Mouse (Mus musculus) gastrocnemius, postnatal 25 days (tissue): ENCODE results near the gene 0610010K14Rik. TPM values are rescaled to one million over a fixed set of nuclear protein-coding genes. Genes with fewer than 3 reads are reported as not detected.
A peak's percentile ranks its signal among the peaks of the same experiment; 100 is the strongest.

Experiments used
- DNase-seq: peaks from one replicate; pipeline ENCODE4 v3.0.0; 2022
- total RNA-seq, 2 experiments: library from RNA; stranded (reverse); gene quantifications; 1 replicate in 1 of 2; 2 replicates in 1 of 2; pipeline ENCODE4 v1.2.3; 2021

0610010K14Rik gene
- total RNA-seq, 2 experiments from 2014 or later, result 26.9 to 36.2 TPM

DNA sequence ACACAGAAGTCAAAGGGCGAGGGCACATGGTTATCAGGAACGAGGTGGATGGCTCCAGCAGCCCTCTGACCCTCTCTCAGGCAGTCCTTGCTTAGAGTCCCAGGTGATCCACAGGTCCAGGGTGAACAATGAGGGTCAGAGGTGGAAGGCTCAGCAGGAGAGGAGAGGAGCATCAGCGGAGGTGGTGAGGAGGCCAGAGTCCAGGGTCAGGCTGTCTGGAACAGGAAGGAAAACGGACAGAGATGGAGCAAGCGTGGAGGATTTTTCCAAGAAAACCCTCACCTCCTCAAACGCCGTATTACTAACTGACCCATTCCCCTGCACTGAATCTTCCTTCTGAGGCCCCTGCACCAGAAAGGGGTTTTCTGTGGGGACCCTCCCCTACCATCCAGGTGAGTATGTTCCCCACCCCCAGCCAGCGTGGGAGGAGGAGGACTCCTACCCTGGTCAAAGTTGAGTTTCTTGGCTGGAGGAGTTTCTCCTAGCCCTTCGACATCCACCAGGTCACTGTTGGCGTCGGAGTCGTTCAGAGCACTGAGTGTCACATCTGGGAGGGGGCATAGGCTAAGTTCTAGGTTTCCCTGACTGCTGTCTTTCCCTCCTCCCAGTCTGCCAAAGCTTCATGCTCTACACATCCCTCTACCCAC, 2.3 kb downstream of the 0610010K14Rik start:
- DNase-seq, result no peak

DNA sequence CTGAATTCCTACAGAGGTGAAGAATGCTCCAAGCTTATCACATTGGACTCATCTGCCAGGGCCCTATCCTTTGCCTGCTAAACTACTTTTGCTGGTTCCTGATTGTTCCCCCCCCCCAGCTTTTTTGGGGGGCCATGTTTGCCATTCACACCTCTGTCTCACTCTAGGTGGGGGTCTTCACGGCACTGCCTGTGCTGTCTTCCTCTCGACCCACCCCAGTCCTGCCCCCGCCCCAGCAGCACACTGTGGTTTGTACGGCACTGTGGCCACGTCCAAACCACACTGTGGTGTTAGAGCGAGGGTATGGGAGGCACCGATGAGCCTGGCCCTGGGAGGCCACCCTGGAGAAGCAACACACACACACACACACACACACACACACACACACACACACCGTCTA, 3.2 kb downstream of the 0610010K14Rik start:
- DNase-seq, result no peak

DNA sequence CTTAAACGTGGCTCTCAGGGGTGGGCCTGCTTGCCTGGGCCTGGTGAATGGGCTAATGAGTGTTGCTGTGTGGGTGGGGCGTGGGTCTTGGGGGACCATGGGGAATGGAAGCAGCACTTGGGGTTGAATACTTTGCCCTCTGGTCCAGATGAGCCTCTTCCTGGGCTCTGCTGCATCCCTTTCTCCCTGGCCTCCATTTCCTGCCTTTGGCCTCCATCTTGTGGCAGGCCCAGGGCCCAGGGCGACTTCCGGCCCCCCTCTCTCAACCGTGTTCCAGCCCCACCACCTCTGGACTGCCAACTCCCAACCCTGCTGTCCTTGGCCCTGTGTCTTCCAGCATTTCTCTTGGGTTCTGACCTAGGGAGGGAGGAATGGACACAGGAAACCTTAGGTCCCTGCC, 3.7 kb downstream of the 0610010K14Rik start:
- DNase-seq, result peak; percentile 66

DNA sequence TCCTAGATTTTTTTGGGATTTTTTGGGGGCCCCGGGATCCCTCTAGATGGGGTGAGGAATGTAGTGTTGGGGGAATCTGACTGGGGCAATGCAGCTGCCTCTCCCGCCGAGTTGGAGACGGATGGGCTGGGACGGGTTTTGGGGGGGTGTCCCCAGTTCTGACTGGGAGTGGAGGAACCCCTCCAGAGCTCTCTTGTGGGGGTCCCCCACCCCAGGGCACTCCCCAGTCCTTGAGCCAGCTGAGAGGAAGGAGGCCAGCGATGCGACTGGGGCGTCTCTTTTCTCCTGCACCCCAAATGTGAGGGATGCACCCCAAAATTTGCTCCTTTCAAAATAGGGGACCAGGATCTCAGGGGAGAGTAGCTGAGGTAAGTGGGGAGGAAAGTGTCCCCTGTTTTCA, 4.7 kb downstream of the 0610010K14Rik start:
- no peak for DNase-seq

DNA sequence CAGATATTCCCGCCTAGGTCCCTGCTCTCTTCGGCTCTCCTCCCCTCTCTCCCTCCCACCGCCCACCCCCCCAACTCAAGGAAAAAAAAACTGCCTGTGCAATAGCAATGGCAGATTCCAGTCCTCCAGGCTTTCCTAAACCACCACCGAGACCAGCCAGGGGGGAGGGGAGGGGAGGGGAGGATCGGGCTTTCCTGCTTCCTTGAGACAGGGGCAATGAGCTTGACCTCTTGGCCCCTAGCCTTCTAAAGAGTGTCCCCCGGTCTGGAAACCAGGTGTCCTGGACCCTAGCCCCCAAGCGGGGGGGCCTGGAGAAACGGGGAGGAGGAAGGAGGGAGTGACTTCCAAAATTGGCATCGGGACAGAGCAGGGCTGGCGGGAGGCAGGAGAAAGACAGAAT, 5.2 kb downstream of the 0610010K14Rik start:
- peak; percentile 67 for DNase-seq

DNA sequence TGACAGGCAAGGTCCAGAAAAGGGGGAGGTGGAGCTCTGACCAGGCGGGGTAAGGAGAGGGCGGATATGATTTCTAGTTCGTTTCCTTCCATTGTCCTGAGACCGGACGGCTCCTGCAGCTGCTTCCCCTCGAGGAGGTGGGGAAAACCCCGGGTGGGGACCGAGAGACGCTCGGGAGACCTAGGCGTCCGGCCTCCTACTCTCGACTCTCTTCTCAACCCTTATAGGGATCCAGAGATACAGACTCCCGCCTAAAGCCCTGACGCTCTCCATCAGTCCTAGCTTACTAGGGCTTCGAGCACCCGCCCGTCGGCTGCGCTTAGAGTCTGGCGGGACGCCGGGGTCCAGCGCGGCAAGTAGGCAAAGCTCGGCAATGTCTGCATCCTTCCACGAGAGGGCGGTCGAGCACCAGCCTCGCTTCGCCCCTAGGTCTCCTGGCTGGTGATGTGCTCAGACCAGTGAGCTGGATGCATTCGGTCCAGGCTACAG, 7.4 kb downstream of the 0610010K14Rik start:
- DNase-seq, result peak; percentile 78

DNA sequence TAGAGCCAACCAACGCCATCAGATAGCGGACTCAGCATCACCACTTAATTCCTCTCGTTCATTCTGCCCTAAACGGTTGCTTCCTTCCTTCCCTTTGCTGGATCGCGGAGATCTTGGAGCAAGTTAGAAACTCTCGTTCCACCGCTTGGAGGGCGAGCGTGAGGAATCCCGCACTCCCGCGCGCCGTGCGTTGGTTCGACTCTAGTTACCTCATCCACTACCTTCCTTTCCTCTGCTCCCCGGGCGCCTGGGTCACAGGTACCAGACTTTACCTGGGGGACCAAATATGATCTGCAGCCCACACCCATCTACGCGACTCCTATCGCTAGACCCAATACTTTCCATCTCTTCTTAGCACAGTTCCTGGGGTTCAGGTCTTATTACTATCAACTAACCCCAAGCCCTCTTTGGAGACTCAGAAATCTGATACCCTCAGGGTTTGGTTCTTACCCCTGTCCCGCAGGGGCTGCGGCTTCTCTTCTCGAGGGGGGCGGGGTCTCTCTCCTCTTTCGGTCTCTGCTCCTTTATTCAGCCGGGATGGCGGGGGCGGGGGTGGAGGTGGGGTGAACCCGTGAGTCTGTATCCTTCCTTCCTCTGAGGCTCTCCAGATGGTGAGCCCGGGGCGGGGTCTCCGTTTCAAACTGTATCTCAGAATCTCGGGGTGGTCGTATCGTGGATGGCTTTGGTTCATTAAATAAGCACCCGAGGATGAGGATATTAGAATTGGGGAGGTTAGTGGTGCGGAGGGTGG, 8.3 kb downstream of the 0610010K14Rik start, which contains the start of gene Bcl6b:
TSS of gene Bcl6b (minus strand) at position 539 of the 751 bp plus-strand sequence.
- no peak for DNase-seq

DNA sequence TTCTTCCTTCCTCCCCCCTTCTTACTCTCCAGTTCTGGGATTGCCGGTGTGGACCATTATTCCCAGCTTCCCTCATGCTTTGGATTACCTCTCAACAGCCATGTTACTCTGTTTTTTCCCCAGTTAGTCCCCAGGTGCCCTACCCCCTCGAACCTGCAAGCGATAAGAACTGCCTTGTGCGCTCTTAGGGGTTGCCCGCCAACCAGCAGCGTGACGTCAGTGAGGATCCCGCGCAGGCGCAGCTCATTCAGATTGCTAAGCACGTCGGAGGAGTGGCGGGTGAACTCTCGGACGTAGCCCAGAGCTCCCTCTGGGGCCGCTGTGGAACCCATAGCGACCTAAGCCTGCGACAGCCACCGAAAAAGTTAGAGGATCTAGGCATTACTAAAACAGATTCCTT, 8.9 kb downstream of the 0610010K14Rik start:
- DNase-seq, result peak; percentile 78

DNA sequence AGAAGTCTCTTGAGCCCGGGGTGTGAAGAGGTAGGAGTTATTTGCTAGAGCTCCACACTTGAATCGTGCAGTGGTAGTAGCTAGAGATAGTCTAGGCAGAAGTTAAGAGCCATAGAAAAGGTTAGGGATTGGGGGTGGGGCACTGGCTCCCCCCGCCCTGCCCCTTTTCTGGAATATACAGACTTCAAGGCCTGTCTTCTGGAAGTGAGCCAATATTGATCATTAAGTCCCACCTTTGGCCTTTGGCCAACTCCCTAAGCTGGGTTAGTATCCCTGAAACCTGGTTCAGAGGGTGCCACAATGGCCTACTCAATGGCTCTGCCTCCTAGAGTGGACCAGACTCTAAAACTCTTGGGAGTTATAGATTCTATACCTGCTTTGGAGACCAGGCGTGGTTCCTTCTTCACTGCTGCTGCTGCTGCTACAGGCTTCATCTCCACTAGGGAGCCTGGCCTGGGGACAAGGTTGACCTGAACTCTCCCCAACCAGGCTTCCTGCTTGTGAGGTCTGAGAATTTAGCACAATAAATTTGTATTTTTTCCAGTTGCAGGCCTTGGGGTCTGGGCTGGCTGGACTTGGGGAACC, 10.0 kb downstream of the 0610010K14Rik start:
- no peak for DNase-seq

DNA sequence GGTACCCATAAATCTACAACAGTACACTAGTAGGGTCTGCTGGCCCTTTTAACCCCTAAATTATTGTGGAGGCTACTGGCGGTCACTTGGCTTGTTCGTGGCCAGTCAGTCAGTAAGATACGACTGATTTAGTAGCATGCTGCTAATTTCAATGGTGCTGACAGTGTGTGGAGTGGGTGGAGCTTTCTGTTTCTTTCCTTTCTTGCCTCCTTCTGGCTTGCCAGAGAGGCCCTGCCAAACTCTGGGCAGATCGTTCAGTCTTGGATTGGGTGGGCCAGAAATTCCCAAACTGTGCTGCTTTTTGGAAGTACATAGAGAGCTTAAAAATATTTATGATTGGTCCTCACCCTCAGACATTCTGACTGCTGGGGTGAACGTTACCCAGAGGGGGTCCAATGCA, 10.6 kb downstream of the 0610010K14Rik start:
- no peak for DNase-seq

DNA sequence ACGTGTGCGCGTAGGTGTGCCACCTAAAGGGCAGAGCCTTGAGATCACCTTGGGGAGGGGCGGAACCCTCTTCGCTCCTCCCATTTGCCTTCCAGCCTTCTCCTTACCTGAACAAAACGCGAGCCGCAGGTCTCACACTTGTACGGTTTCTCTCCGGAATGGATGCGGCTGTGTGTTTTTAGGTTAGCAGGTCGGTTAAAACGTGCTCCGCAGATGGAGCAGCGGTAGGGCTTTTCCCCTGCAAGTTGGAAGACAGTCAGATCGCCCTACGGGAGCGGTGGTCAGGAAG, 11.2 kb downstream of the 0610010K14Rik start:
- DNase-seq, result no peak

DNA sequence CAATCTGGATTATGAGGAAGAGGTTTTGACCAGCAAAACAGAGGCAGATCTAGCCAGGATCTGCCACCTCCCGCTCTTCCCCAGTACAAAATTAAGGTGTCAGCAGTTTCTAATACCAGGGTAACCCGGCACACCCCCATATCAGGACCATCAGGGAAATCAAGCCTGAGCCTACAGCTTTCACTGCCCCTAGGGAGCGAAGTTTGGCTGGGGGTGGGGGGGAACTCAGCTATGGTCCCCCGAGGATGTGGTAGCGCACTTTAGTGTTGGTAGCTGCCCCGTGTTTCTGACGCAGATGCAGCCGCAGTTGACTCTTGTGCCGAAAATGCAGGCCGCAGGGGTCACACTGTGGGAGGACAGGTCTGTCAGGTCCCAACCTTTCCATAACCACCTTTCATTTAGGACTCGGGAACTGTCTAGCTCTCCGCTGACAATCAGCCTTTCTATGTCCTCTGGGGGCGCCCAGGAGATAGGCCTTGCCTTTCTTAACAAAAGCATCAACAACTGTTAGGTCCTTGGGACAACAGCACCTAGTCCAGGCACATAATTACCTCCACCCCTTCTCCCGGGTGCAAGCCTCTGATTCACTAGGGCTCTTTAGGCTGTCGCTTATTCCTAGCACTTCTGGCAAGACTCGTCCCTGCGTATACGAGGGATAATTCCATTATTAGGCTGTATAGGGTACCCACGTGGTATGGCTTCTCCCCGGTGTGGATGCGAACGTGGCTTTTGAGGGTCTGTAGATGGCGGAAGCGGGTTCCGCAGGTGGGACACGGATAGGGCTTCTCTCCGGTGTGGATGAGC, 11.7 kb downstream of the 0610010K14Rik start:
- DNase-seq, result no peak

DNA sequence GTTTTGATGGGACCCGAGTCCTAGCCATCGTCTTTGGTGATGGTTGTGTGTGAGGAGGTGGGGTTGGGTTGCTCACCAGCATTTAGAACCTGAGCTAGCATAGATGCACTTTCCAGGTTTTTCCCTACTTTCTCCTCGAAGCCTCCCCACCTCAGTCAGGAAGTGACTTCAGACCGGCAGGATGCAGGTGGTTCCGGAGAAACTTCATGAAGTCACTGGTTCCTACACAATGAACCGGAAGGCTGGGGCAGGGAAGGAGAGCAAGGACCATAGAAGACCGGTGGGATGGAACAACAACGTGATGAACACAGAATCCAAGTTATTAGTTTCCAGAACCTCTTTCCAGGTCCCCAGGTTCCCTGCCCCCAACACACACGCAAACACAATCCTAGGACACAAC, 14.0 kb downstream of the 0610010K14Rik start:
- no peak for DNase-seq

DNA sequence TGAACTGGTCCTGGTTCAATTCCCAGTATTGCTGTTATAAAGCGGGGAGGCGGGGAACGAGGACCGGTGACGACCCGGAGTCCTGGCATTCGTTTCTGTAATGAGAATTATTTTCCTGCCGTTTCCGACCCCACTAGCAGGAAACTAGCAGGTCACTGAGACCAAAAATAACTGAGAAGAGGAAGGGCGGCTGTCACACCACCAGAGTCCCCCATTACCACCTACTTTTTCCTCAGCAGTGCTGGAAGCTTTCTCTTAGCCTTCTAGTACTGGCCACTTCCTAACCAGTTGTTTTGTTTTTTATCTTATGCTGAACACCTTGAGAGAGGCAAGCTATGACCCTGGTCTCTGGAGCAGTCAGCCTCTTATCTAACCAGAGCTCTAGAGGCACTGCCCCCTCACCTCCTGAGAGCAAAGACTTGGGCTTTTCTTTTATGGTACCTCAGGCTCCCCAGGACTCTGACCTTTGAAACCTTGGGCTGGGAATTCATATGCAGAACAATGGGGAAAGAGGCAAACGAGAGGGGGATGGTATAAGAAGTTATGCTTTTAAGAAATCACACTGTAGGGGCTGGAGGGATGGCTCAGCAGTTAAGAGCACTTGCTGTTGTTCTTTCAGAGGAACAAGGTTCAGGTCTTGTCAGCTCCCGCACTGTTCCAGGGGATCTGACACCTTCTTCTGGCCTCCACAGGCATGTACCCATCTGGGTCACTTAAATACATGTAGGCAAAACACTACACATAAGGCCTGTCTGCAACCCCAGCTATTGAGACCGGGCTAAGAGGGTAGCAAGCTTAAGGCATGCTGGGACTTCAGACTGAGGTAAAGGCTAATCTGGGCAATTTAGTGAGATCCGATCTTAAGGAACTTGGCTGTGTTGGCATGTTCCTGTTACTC, 15.9 kb downstream of the 0610010K14Rik start:
- DNase-seq, result no peak

DNA sequence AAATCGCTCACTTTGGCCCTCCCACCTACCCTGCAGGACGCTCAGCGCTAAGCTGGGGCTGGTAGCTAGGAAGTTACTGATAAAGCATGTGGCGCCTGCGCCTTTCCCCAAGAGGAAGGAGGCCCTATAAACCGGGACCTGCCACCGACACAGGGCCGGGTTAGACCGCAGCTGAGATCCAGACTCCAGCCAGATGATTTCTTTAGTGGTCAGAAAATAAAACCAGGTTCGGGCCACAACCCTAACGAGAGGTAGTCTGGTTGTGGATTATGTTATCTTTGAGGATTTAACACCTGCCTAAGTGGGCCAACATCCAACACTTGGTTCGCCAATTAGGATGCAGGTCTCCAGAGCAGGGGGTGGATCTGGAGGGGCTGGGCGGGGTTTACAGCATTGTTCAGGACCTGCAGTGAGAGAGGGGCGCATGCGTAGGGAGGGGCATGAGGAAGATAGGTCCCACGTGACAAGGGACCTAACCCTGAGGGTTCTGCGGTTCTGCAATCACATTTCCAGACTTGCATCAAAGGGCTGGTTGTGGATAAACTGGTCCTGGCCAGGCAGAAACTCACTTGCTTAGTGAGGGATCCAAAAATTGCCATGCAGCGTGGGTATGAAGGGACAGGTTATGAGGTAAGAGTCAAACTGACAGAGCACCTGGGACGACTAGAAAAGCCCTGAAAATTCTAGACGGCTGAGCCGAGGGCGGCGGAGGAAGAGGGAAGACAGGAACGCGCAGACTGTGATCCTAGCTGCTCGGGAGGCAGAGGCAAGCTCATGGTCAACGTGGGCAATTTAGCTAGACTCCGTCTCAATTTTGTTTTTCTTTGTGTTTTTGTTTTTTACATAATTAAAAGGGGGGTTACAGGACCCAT, 16.7 kb downstream of the 0610010K14Rik start, which contains the start of gene Slc16a13:
TSS of gene Slc16a13 (minus strand) at position 334 of the 872 bp plus-strand sequence.
- peak; percentile 87 for DNase-seq

DNA sequence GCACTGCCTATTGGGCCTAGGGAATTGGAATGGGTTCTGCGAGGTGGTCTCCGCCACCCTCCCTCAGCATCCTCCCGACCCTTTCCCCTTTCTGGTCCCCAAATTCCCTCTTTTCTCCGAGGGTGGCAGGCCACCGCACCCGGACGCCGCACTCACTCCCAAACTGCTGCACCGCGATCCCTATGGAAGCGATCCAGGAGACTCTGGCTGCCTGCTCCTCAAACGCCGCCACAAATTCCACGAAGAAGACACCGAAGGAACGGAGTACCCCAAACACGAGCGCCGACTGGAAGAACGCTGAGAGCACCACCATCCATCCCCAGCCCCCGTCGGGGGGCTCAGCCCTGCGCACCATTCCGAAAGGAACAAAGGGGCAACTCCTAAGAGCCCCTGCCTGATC, 17.4 kb downstream of the 0610010K14Rik start:
- DNase-seq, result no peak

DNA sequence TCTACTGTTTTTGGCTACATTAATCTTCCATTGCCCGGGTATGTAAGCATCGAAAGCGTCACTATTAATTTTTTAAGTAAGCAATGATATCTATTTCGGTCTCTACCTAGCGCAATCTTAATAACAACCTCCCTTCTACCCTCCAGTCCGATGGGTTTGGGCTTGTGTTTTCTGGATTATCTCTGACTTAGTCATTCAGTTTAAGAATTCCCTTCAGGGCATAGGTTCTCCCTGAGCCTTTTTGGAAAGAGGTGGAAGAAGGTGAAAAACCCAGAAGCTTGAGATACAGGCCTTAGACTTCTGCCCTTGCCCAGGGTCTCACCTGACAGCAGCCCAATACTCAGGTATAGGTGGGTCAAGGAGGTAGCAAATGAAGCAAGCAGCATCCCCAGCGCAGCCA, 17.8 kb downstream of the 0610010K14Rik start:
- DNase-seq, result no peak

DNA sequence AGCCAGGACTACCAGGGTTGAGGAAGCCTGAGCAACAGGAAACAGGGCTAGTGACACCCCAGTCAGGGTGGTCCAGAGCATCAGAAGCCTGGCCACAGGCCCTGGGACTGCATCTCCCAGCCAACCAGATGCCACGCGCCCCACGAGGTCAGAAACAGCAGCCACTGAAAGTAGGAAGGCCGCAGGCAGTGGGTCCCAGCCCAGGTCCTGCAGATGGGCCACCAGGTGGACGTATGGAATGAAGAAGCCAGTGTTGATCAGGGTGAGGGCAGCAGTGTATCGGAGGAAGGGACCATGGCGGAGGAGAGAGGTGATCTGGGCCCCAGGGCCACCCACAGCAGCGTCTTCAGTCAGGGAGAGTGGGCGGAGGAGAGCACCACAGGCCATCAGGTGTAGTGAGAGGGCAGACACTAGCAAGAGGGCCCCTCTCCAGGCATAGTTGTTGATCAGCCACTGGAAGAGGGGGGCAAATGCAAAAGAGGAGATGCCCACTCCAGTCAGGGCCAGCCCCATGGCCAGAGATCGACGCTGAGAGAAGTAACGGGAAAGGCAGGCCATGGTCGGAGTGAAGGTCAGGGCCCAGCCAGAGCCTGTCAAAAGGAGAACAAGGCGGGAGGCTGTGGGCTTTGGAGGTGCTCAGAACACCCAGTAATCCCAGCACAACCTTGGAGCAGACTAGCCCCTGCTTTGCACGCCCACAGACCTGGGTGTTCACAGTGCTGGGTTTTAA, 18.8 kb downstream of the 0610010K14Rik start:
- DNase-seq, result no peak

DNA sequence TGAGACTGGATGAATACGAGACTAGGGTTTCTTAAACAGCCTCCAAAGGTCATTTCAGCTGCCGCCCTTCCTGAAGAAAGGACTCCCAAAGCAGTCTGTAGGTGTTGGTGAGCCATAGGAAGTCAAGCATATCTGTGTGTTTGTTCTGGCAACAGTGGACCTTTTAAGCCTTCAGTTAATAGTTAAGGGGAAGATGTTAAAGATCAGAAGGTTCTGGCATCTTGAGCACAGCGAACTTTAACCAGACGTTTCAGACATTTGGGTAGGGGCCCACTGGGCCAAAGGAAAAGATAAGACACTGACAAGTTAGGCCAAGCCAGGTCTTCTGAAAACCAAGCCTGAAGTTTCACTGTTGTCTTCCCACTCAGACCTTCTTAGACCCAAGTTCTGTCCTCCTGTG, 19.7 kb downstream of the 0610010K14Rik start:
- DNase-seq, result no peak

DNA sequence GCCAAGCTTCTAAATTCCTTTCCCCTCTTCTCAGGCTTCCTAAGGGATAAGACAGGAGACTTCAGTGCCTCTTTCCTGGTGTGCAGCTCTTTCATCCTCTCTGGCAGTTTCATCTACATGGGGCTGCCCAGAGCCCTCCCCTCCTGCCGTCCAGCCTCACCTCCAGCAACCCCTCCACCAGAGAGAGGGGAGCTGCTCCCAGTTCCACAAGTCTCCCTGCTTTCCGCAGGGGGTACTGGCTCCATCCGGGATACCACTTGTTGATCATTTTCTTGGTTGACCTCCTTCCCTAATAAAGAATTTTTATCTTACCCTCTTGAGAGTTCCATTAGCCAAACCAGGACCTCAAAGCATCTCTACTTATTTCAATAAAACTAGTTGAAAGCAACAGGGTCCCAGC, 21.6 kb downstream of the 0610010K14Rik start:
- no peak for DNase-seq
